Mouse (Mus musculus): ENCODE data around the gene Tgfb1. TPM values are rescaled to one million over a fixed set of nuclear protein-coding genes. Genes with fewer than 3 reads are reported as not detected.

The Tgfb1 gene
- polyA plus RNA-seq, 2 experiments, result 3.6 to 16.8 TPM

- H3K27ac ChIP-seq (replicated peaks; ENCODE audit: low read depth, low read length), result no peak overlapping the region
- DNase-seq (ENCODE audit: low spot score), result no peak
- WGBS, result 77% methylated on average over 11 of the region's 11 CpGs
- no peak overlapping the region for H3K9ac ChIP-seq (ENCODE audit: low read depth, low read length, severe bottlenecking)
- no peak for TF ChIP-seq POLR2A (IDR thresholded peaks at IDR 0.05; ENCODE audit: borderline replicate concordance, extremely low read depth, insufficient read depth, insufficient read length)
- peaks cover 11% of the 10 kb centered on the region; the same call in 1 of the 2 replicates for H3K36me3 ChIP-seq (ENCODE audit: control insufficient read depth, insufficient read depth, low read length)
- H3K4me3 ChIP-seq (replicated peaks; ENCODE audit: low read length), result no peak overlapping the region
- H3K4me2 ChIP-seq (replicated peaks; ENCODE audit: low read depth, low read length, severe bottlenecking), result no peak overlapping the region
- H3K27me3 ChIP-seq (ENCODE audit: control insufficient read depth, insufficient read depth, low read length), result no peaks in the 10 kb centered on the region
- peaks cover 12% of the 10 kb centered on the region for H3K4me1 ChIP-seq (ENCODE audit: control insufficient read depth, insufficient read depth, low read length)
- H3K9me3 ChIP-seq (ENCODE audit: control insufficient read depth, low read length), result no peaks in the 10 kb centered on the region
- no peak for ATAC-seq (ENCODE audit: low FRiP score, low read depth)
Observed at GRCm38 (mm10) chr7:25655601-25656428, 31.0 kb upstream of the Tgfb1 start.

- Histone ChIP-seq H3K9ac (ENCODE audit: low read depth, low read length, severe bottlenecking) (peak overlapping the region; percentile 66), H3K4me3 (replicated peaks; ENCODE audit: low read length) (peak overlapping the region; percentile 70), H3K27me3 (ENCODE audit: control insufficient read depth, insufficient read depth, low read length) (no peaks in the 10 kb centered on the region), H3K4me1 (ENCODE audit: control insufficient read depth, insufficient read depth, low read length) (peaks cover 12% of the 10 kb centered on the region), H3K9me3 (ENCODE audit: control insufficient read depth, low read length) (no peaks in the 10 kb centered on the region), H3K27ac (replicated peaks; ENCODE audit: low read depth, low read length) (no peak overlapping the region), H3K4me2 (replicated peaks; ENCODE audit: low read depth, low read length, severe bottlenecking) (peak overlapping the region; percentile 79), H3K36me3 (ENCODE audit: control insufficient read depth, insufficient read depth, low read length) (peaks cover 14% of the 10 kb centered on the region)
- TF ChIP-seq POLR2A (IDR thresholded peaks at IDR 0.05; ENCODE audit: borderline replicate concordance, extremely low read depth, insufficient read depth, insufficient read length), result no peak
- ATAC-seq (ENCODE audit: low FRiP score, low read depth) (no peak), DNase-seq (ENCODE audit: low spot score) (no peak)
- WGBS, result 39% methylated on average over 10 of the region's 10 CpGs
Observed at GRCm38 (mm10) chr7:25657785-25658184, 29.0 kb upstream of the Tgfb1 start.

GRCm38 (mm10) chr7:25658657-25659472 lies 27.9 kb upstream of the Tgfb1 start, which contains the start of the genes Bckdha and Exosc5:
Gene Bckdha, minus strand, starts transcription at chr7:25658981.
Gene Exosc5, plus strand, starts transcription at chr7:25659164.
- TF ChIP-seq POLR2A (IDR thresholded peaks at IDR 0.05; ENCODE audit: borderline replicate concordance, extremely low read depth, insufficient read depth, insufficient read length), result peak; percentile 66; the same call in 1 of the 2 replicates
- Histone ChIP-seq H3K9ac (ENCODE audit: low read depth, low read length, severe bottlenecking) (peak within 1 kb of the TSS; percentile 66), H3K36me3 (ENCODE audit: control insufficient read depth, insufficient read depth, low read length) (peaks cover 14% of the 10 kb centered on the region), H3K27ac (replicated peaks; ENCODE audit: low read depth, low read length) (no peak within 1 kb of the TSS), H3K4me3 (replicated peaks; ENCODE audit: low read length) (peak within 1 kb of the TSS; percentile 70), H3K4me1 (ENCODE audit: control insufficient read depth, insufficient read depth, low read length) (peaks cover 12% of the 10 kb centered on the region), H3K4me2 (replicated peaks; ENCODE audit: low read depth, low read length, severe bottlenecking) (peak within 1 kb of the TSS; percentile 79), H3K9me3 (ENCODE audit: control insufficient read depth, low read length) (no peaks in the 10 kb centered on the region), H3K27me3 (ENCODE audit: control insufficient read depth, insufficient read depth, low read length) (no peaks in the 10 kb centered on the region)
- peak; percentile 100 for DNase-seq (ENCODE audit: low spot score)
- WGBS, result under 1% methylated on average over 50 of the region's 50 CpGs
- peak; percentile 99 for ATAC-seq (ENCODE audit: low FRiP score, low read depth)

GRCm38 (mm10) chr7:25666381-25666780 lies 20.4 kb upstream of the Tgfb1 start:
- no peaks in the 10 kb centered on the region for H3K4me1 ChIP-seq (ENCODE audit: control insufficient read depth, insufficient read depth, low read length)
- 96% methylated on average over 8 of the region's 8 CpGs for WGBS
- no peak for ATAC-seq (ENCODE audit: low FRiP score, low read depth)
- H3K36me3 ChIP-seq (ENCODE audit: control insufficient read depth, insufficient read depth, low read length), result peaks cover 50% of the 10 kb centered on the region
- no peak for DNase-seq (ENCODE audit: low spot score)
- no peak for TF ChIP-seq POLR2A (IDR thresholded peaks at IDR 0.05; ENCODE audit: borderline replicate concordance, extremely low read depth, insufficient read depth, insufficient read length)
- H3K4me3 ChIP-seq (replicated peaks; ENCODE audit: low read length), result no peak overlapping the region
- no peak overlapping the region for H3K4me2 ChIP-seq (replicated peaks; ENCODE audit: low read depth, low read length, severe bottlenecking)
- H3K27ac ChIP-seq (replicated peaks; ENCODE audit: low read depth, low read length), result no peak overlapping the region
- H3K9ac ChIP-seq (ENCODE audit: low read depth, low read length, severe bottlenecking), result no peak overlapping the region
- H3K27me3 ChIP-seq (ENCODE audit: control insufficient read depth, insufficient read depth, low read length), result no peaks in the 10 kb centered on the region
- H3K9me3 ChIP-seq (ENCODE audit: control insufficient read depth, low read length), result no peaks in the 10 kb centered on the region

- Histone ChIP-seq H3K9ac (ENCODE audit: low read depth, low read length, severe bottlenecking) (no peak overlapping the region), H3K9me3 (ENCODE audit: control insufficient read depth, low read length) (no peaks in the 10 kb centered on the region), H3K36me3 (ENCODE audit: control insufficient read depth, insufficient read depth, low read length) (peaks cover 38% of the 10 kb centered on the region), H3K4me2 (replicated peaks; ENCODE audit: low read depth, low read length, severe bottlenecking) (no peak overlapping the region), H3K27ac (replicated peaks; ENCODE audit: low read depth, low read length) (no peak overlapping the region), H3K4me3 (replicated peaks; ENCODE audit: low read length) (no peak overlapping the region), H3K4me1 (ENCODE audit: control insufficient read depth, insufficient read depth, low read length) (no peaks in the 10 kb centered on the region), H3K27me3 (ENCODE audit: control insufficient read depth, insufficient read depth, low read length) (peaks cover 8% of the 10 kb centered on the region)
- TF ChIP-seq POLR2A (IDR thresholded peaks at IDR 0.05; ENCODE audit: borderline replicate concordance, extremely low read depth, insufficient read depth, insufficient read length), result no peak
- DNase-seq (ENCODE audit: low spot score) (no peak), ATAC-seq (ENCODE audit: low FRiP score, low read depth) (no peak)
- WGBS, result 93% methylated on average over 10 of the region's 10 CpGs
Observed at GRCm38 (mm10) chr7:25669158-25669557, 17.6 kb upstream of the Tgfb1 start.
